ENCODE assay signal across 1 mouse cellular context in the genomic region with DNA sequence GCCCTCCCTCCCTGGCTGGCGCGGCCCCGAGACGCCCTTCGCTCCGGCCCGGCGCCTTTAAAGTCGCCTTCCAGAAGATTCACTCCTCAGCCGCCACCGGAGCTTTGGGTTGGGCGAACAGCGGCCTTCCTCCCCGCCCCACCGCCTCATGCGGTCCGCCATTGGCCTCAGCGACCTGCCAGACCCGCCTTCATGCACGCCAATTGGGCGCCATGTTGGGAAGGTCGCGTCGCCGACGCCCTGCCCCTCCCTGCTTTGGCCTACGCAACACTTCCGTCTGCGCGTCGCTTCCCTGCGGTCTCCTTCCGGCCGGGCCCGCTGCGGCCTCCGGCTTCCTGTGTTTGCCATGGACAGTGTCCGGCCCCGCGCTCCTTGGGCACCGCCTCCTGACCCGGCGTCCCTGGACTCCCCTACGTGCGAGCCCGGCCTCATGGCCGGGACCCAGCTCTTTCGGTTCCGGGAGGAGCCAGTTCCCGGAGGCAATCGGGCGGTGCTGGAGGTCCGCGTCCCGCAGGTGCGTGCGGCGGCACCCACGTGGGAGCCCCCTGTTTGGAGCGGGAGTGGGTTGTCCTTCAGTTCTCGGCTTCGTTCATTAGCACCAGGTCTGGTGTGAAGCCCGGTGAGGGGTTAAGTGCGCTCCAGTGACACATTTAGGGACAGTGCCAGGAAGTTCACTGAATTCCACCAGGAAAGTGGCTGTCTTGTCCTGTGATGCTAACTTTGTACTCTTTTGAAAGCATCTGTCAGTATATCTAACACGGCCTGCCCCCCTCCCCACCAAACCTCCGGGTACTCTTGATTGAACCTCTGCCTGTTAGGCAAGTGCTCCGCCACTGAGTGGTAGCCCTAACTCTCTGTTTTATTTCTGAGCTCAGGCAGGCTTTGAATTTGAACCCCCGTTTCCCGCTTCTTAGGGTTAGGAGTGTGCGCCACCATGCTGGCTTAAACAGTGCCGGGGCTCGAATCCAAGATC.
A peak's percentile ranks its signal among the peaks of the same experiment; 100 is the strongest.
TF ChIP-seq lines count a peak whose summit lies in the region.

Gene Mettl23 (plus strand): TSS at position 18 of the 973 bp plus-strand sequence.
Gene Jmjd6 (minus strand): TSS at position 189 of the 973 bp plus-strand sequence.

TF ChIP-seq in CH12.LX, 34 proteins besides CTCF, POLR2A, EP300 and RAD21 (continued from another document):
- TF ChIP-seq JUN (IDR thresholded peaks at IDR 0.05; ENCODE audit: insufficient read depth, low read depth, low read length) (no peak), MAFK (IDR thresholded peaks at IDR 0.05; ENCODE audit: insufficient replicate concordance, low read length) (no peak), E2F4 (IDR thresholded peaks at IDR 0.05; ENCODE audit: insufficient replicate concordance, low read depth, low read length) (no peak), TBP (conservative IDR thresholded peaks at IDR 0.05; ENCODE audit: low read depth, low read length) (no peak; the same call in 1 of the 2 replicates), NRF1 (IDR thresholded peaks at IDR 0.05; ENCODE audit: low read depth, low read length) (peak; percentile 78), MEF2A (IDR thresholded peaks at IDR 0.05; ENCODE audit: borderline replicate concordance, low read depth, low read length) (peak; percentile 84; the same call in 1 of the 2 replicates), UBTF (IDR thresholded peaks at IDR 0.05; ENCODE audit: low read depth, low read length) (peak; percentile 96), KAT2A (IDR thresholded peaks at IDR 0.05; ENCODE audit: insufficient replicate concordance, low read length) (no peak; the same call in 1 of the 2 replicates), RCOR1 (conservative IDR thresholded peaks at IDR 0.05; ENCODE audit: low read depth, low read length) (no peak), JUND (conservative IDR thresholded peaks at IDR 0.05; ENCODE audit: low read depth, low read length) (no peak), IRF4 (IDR thresholded peaks at IDR 0.05; ENCODE audit: low read depth, low read length) (peak; percentile 75; the same call in 1 of the 2 replicates), ETS1 (conservative IDR thresholded peaks at IDR 0.05; ENCODE audit: low read depth, low read length) (no peak), TCF12 (IDR thresholded peaks at IDR 0.05; ENCODE audit: low read depth, low read length) (peak; percentile 70), MAZ (IDR thresholded peaks at IDR 0.05; ENCODE audit: low read depth, low read length) (peak; percentile 98), ZKSCAN1 (IDR thresholded peaks at IDR 0.05; ENCODE audit: borderline replicate concordance, low read depth, low read length) (no peak), USF2 (conservative IDR thresholded peaks at IDR 0.05; ENCODE audit: low read depth, low read length) (no peak), SMC3 (IDR thresholded peaks at IDR 0.05; ENCODE audit: low read depth, low read length) (no peak), NELFE (IDR thresholded peaks at IDR 0.05; ENCODE audit: low read depth, low read length) (peak; percentile 45), USF1 (IDR thresholded peaks at IDR 0.05; ENCODE audit: low read depth, low read length) (no peak), ZC3H11A (IDR thresholded peaks at IDR 0.05; ENCODE audit: low read depth, low read length) (no peak), SIN3A (IDR thresholded peaks at IDR 0.05; ENCODE audit: low read length) (peak; percentile 96), PAX5 (IDR thresholded peaks at IDR 0.05; ENCODE audit: low read length) (no peak), MXI1 (IDR thresholded peaks at IDR 0.05; ENCODE audit: low read depth, low read length) (peak; percentile 98), CHD1 (IDR thresholded peaks at IDR 0.05; ENCODE audit: low read depth, low read length) (no peak), HCFC1 (IDR thresholded peaks at IDR 0.05; ENCODE audit: low read depth, low read length) (peak; percentile 96), ZMIZ1 (IDR thresholded peaks at IDR 0.05; ENCODE audit: low read depth, low read length) (peak; percentile 95), POLR2AphosphoS2 (IDR thresholded peaks at IDR 0.05; ENCODE audit: low read depth, low read length) (peak; percentile 84; the same call in 1 of the 2 replicates), ZNF384 (IDR thresholded peaks at IDR 0.05; ENCODE audit: low read depth, low read length) (no peak), ELF1 (IDR thresholded peaks at IDR 0.05; ENCODE audit: low read depth, low read length) (peak; percentile 99)
